Mouse (Mus musculus) ES-Bruce4 (cell line): ENCODE measurements around the gene Hdac4. TPM values are rescaled to one million over a fixed set of nuclear protein-coding genes. Genes with fewer than 3 reads are reported as not detected.

ENCODE experiments used
- H3K27ac ChIP-seq: 2 replicates; pipeline ENCODE4 v1.5.1; 2012; ENCODE audit warnings: low read length, inconsistent platforms; ENCODE audit not compliant: insufficient read depth
- H3K27me3 ChIP-seq: 2 replicates; pipeline ENCODE4 v1.6.1; 2012; ENCODE audit warnings: mild to moderate bottlenecking, low read length, inconsistent platforms; ENCODE audit not compliant: control insufficient read depth, poor library complexity, insufficient read depth, severe bottlenecking
- H3K36me3 ChIP-seq: 2 replicates; pipeline ENCODE4 v1.6.1; 2012; ENCODE audit warnings: inconsistent platforms, mild to moderate bottlenecking, low read length, moderate library complexity; ENCODE audit not compliant: control insufficient read depth, poor library complexity, insufficient read depth, severe bottlenecking
- H3K4me1 ChIP-seq: one replicate; pipeline ENCODE4 v1.8.1; 2011; ENCODE audit warnings: low read length; ENCODE audit not compliant: control insufficient read depth, insufficient read depth
- H3K4me3 ChIP-seq: 2 replicates; pipeline ENCODE4 v1.5.1; 2011; ENCODE audit warnings: low read depth, mild to moderate bottlenecking, low read length
- H3K9ac ChIP-seq: 2 replicates; pipeline ENCODE4 v1.6.1; 2012; ENCODE audit warnings: low read depth, mild to moderate bottlenecking, inconsistent platforms; ENCODE audit not compliant: poor library complexity, severe bottlenecking
- H3K9me3 ChIP-seq: replicated peaks from 2 replicates; pipeline ENCODE4 v1.6.1; 2012; ENCODE audit warnings: mild to moderate bottlenecking, low read length, inconsistent platforms; ENCODE audit not compliant: control insufficient read depth, poor library complexity, insufficient read depth, severe bottlenecking
- CTCF ChIP-seq: IDR thresholded peaks from one replicate; pipeline ENCODE4 v1.8.1; 2011; ENCODE audit warnings: low read depth, low read length
- EP300 ChIP-seq: IDR thresholded peaks from 2 replicates; pipeline ENCODE4 v1.6.1; 2011; ENCODE audit warnings: low read depth, low read length; ENCODE audit not compliant: insufficient read depth
- POLR2A ChIP-seq: IDR thresholded peaks from one replicate; pipeline ENCODE4 v1.8.1; 2011; ENCODE audit warnings: low read length; ENCODE audit not compliant: insufficient read depth
- polyA plus RNA-seq: library from polyadenylated mRNA; stranded (reverse); fragments of >200 nt; gene quantifications from 2 replicates; pipeline ENCODE4 v1.2.4, GENCODE M21; 2011; ENCODE audit warnings: low read depth; ENCODE audit not compliant: missing spikeins, insufficient read depth, insufficient read length

Gene Hdac4
- polyA plus RNA-seq, 1 experiment, result 27.5 TPM

- TF ChIP-seq POLR2A, result no peak
- TF ChIP-seq CTCF, result no peak
- TF ChIP-seq EP300, result no peak
- H3K27ac ChIP-seq, result no peak overlapping the region
- no peaks in the 10 kb centered on the region for H3K36me3 ChIP-seq
- peak overlapping the region; percentile 87 for H3K4me3 ChIP-seq
- H3K9ac ChIP-seq, result peak overlapping the region; percentile 99
- no peaks in the 10 kb centered on the region for H3K9me3 ChIP-seq
- no peaks in the 10 kb centered on the region for H3K27me3 ChIP-seq
- H3K4me1 ChIP-seq, result peaks cover 5% of the 10 kb centered on the region
Measured at GRCm38 (mm10) chr1:92179489-92180006, 16.0 kb downstream of the Hdac4 start.

- H3K36me3 ChIP-seq, result no peaks in the 10 kb centered on the region
- H3K4me3 ChIP-seq, result peak overlapping the region; percentile 87
- peaks cover 5% of the 10 kb centered on the region for H3K4me1 ChIP-seq
- peak overlapping the region; percentile 99 for H3K9ac ChIP-seq
- no peaks in the 10 kb centered on the region for H3K9me3 ChIP-seq
- TF ChIP-seq CTCF, result no peak
- no peak for TF ChIP-seq POLR2A
- no peak for TF ChIP-seq EP300
- no peak overlapping the region for H3K27ac ChIP-seq
- H3K27me3 ChIP-seq, result no peaks in the 10 kb centered on the region
Measured at GRCm38 (mm10) chr1:92179070-92179469, 16.4 kb downstream of the Hdac4 start.

- TF ChIP-seq CTCF, result peak; percentile 9
- no peak for TF ChIP-seq EP300
- Histone ChIP-seq H3K9me3 (no peaks in the 10 kb centered on the region), H3K36me3 (no peaks in the 10 kb centered on the region), H3K27me3 (no peaks in the 10 kb centered on the region), H3K9ac (peak overlapping the region; percentile 99; the same call in 1 of the 2 replicates), H3K4me3 (no peak overlapping the region), H3K4me1 (peaks cover 5% of the 10 kb centered on the region), H3K27ac (no peak overlapping the region)
Measured at GRCm38 (mm10) chr1:92178021-92178895, 17.2 kb downstream of the Hdac4 start.

DNA sequence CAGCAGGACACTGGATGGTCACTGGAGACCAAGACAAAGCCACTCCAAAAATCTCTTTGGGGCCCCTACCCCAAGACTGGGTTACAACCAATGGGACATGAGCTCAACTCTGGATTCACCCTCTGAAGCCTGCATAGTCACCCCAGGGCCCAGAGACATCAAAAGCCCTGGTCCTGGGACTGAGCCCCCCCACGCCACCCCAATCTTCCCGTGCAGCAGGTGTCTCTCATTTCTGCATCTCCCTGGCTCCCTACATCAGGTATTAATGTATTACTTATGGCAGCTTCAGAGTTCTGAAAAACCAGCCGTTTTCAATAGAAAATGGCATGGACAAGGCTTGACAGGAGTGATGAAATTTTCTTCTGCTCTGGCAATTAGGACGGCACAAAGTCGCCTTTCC is 17.9 kb downstream of the Hdac4 start:
- H3K4me1 ChIP-seq, result peaks cover 1% of the 10 kb centered on the region
- H3K36me3 ChIP-seq, result no peaks in the 10 kb centered on the region
- TF ChIP-seq EP300, result no peak
- no peak overlapping the region for H3K9ac ChIP-seq
- no peak overlapping the region for H3K4me3 ChIP-seq
- H3K27me3 ChIP-seq, result no peaks in the 10 kb centered on the region
- H3K27ac ChIP-seq, result no peak overlapping the region
- H3K9me3 ChIP-seq, result no peaks in the 10 kb centered on the region

DNA sequence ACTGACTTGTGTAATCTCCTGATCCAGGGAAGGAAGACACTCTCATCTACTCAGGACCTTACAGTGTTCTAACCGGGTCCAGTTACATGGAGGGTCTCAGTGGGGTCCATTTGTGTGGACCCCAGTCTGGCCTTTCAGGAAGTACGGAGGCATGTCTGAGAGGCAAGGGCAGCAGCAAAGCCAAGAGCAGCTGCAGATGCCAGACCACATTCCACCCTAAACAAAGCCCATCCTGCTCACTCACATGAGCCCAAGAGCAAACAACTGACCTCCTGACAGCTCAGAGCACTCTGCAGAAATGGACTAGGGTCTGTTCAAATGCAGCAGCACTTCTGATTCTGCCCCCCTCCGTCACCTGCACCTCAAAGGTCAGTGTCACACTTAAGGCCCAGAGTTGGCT is 18.3 kb downstream of the Hdac4 start:
- Histone ChIP-seq H3K4me1 (peaks cover 1% of the 10 kb centered on the region), H3K27ac (no peak overlapping the region)

GRCm38 (mm10) chr1:92175266-92175665 is 20.2 kb downstream of the Hdac4 start:
- H3K9ac ChIP-seq, result no peak overlapping the region
- no peak for TF ChIP-seq EP300
- no peak for TF ChIP-seq CTCF
- no peak for TF ChIP-seq POLR2A
- H3K4me3 ChIP-seq, result no peak overlapping the region
- no peak overlapping the region for H3K27ac ChIP-seq
- no peaks in the 10 kb centered on the region for H3K27me3 ChIP-seq
- H3K36me3 ChIP-seq, result no peaks in the 10 kb centered on the region
- no peaks in the 10 kb centered on the region for H3K4me1 ChIP-seq
- no peaks in the 10 kb centered on the region for H3K9me3 ChIP-seq

More for the DNA sequence above, 18.3 kb downstream of the Hdac4 start:
- H3K36me3 ChIP-seq, result no peaks in the 10 kb centered on the region
- H3K4me3 ChIP-seq, result no peak overlapping the region
- no peaks in the 10 kb centered on the region for H3K9me3 ChIP-seq
- TF ChIP-seq EP300 (no peak), POLR2A (no peak), CTCF (no peak)
- no peak overlapping the region for H3K9ac ChIP-seq
- H3K27me3 ChIP-seq, result no peaks in the 10 kb centered on the region
